Mouse (Mus musculus) heart, adult 8-10 months (tissue): ENCODE data around the gene Gm20388. TPM values are rescaled to one million over a fixed set of nuclear protein-coding genes. Genes with fewer than 3 reads are reported as not detected.

Source experiments
- DNase-seq: peaks from one replicate; pipeline ENCODE4 v3.0.0; 2022; ENCODE audit warnings: low spot score
- total RNA-seq, 4 experiments: library from RNA; stranded (reverse); gene quantifications; 2 replicates each; pipeline ENCODE4 v1.2.4; 2022

Gm20388 gene
- total RNA-seq, 4 experiments from 2014 or later = 4.2 to 6.7 TPM; not detected in 2

- DNase-seq = no peak
These were observed 4281.6 kb downstream of the Gm20388 start for GRCm38 (mm10) chr8:124192242-124192641.

- peak; percentile 74 for DNase-seq
These were observed 4282.3 kb downstream of the Gm20388 start for GRCm38 (mm10) chr8:124192976-124193375.

- DNase-seq = no peak
These were observed 4283.4 kb downstream of the Gm20388 start for GRCm38 (mm10) chr8:124193992-124194391.

GRCm38 (mm10) chr8:124196195-124196594 lies 4285.6 kb downstream of the Gm20388 start:
- peak; percentile 40 for DNase-seq

- DNase-seq = no peak
These were observed 4286.2 kb downstream of the Gm20388 start for GRCm38 (mm10) chr8:124196797-124197196.

- no peak for DNase-seq
These were observed 4287.6 kb downstream of the Gm20388 start for GRCm38 (mm10) chr8:124198230-124198629.

- DNase-seq = no peak
These were observed 4289.8 kb downstream of the Gm20388 start for GRCm38 (mm10) chr8:124200400-124200799.

- DNase-seq = no peak
These were observed 4291.1 kb downstream of the Gm20388 start for GRCm38 (mm10) chr8:124201706-124202105.

- DNase-seq = no peak
These were observed 4292.3 kb downstream of the Gm20388 start for GRCm38 (mm10) chr8:124202895-124203294.

GRCm38 (mm10) chr8:124204001-124204601 lies 4293.5 kb downstream of the Gm20388 start:
- DNase-seq = no peak

GRCm38 (mm10) chr8:124212148-124212547 lies 4301.5 kb downstream of the Gm20388 start:
- no peak for DNase-seq

GRCm38 (mm10) chr8:124216951-124217350 lies 4306.3 kb downstream of the Gm20388 start:
- no peak for DNase-seq

- DNase-seq = no peak
These were observed 4319.2 kb downstream of the Gm20388 start for GRCm38 (mm10) chr8:124229883-124230282.

- no peak for DNase-seq
These were observed 4320.0 kb downstream of the Gm20388 start for GRCm38 (mm10) chr8:124230496-124231175.

GRCm38 (mm10) chr8:124231176-124231484 lies 4320.5 kb downstream of the Gm20388 start, which contains the start of gene Galnt2:
Gene Galnt2 (plus strand): TSS chr8:124231391.
- peak; percentile 76 for DNase-seq

- no peak for DNase-seq
These were observed 4321.0 kb downstream of the Gm20388 start for GRCm38 (mm10) chr8:124231485-124232279.

GRCm38 (mm10) chr8:124232280-124232600 lies 4321.6 kb downstream of the Gm20388 start:
- no peak for DNase-seq

- DNase-seq = no peak
These were observed 4323.9 kb downstream of the Gm20388 start for GRCm38 (mm10) chr8:124234496-124234895.

- no peak for DNase-seq
These were observed 4324.9 kb downstream of the Gm20388 start for GRCm38 (mm10) chr8:124235536-124235935.

GRCm38 (mm10) chr8:124239350-124239749 lies 4328.7 kb downstream of the Gm20388 start:
- DNase-seq = no peak

GRCm38 (mm10) chr8:124240932-124241331 lies 4330.3 kb downstream of the Gm20388 start:
- no peak for DNase-seq

- peak; percentile 60 for DNase-seq
These were observed 4331.6 kb downstream of the Gm20388 start for GRCm38 (mm10) chr8:124242208-124242607.

- no peak for DNase-seq
These were observed 4332.3 kb downstream of the Gm20388 start for GRCm38 (mm10) chr8:124242913-124243312.
